Mouse (Mus musculus): ENCODE results near the gene Pou4f1. TPM values are rescaled to one million over a fixed set of nuclear protein-coding genes. Genes with fewer than 3 reads are reported as not detected.

The Pou4f1 gene
- polyA plus RNA-seq (2015; fragmentation: Nextera tagmentation; extraction: Ambion mirVana) = 0.05 TPM in 1 of 2 replicates, not detected in the other

GRCm38 (mm10) chr14:104467966-104468622 lies at the start of gene Pou4f1:
Pou4f1 (minus strand) TSS chr14:104467999.

Other genes with a start within 250 kb of the Pou4f1 start
- gene Rnf219, start 54.6 kb upstream of the Pou4f1 start, polyA plus RNA-seq (2015; fragmentation: Nextera tagmentation; extraction: Ambion mirVana) = 9.9 and 10.3 TPM in 2 replicates

All from urinary bladder, postnatal 0 days (tissue).